Mouse (Mus musculus) heart, embryonic 15.5 days (tissue): Measurements from ENCODE around the gene Mrrf. TPM values are rescaled to one million over a fixed set of nuclear protein-coding genes. Genes with fewer than 3 reads are reported as not detected.

Experiments
- ATAC-seq: fragments of 200-750 bp; cut with Nextera tagmentation; replicated peaks from 2 replicates; pipeline ENCODE4 v1.8.0; 2017; ENCODE audit warnings: low read depth, moderate TSS enrichment; ENCODE audit not compliant: insufficient number of reproducible peaks, insufficient read depth, low FRiP score
- H3K27ac ChIP-seq: fragments of 300-500 bp; sonication (generic); 2 replicates; pipeline ENCODE4 v1.5.1; 2015; ENCODE audit warnings: mild to moderate bottlenecking, inconsistent platforms
- H3K27me3 ChIP-seq: fragments of 300-500 bp; sonication (generic); 2 replicates; pipeline ENCODE4 v1.6.1; 2015; ENCODE audit warnings: inconsistent platforms
- H3K36me3 ChIP-seq: fragments of 300-500 bp; sonication (generic); 2 replicates; pipeline ENCODE4 v1.6.1; 2015; ENCODE audit warnings: mild to moderate bottlenecking, inconsistent platforms
- H3K4me1 ChIP-seq: fragments of 300-500 bp; sonication (generic); replicated peaks from 2 replicates; pipeline ENCODE4 v1.6.1; 2015; ENCODE audit warnings: inconsistent platforms
- H3K4me2 ChIP-seq: fragments of 300-500 bp; sonication (generic); 2 replicates; pipeline ENCODE4 v1.6.1; 2015; ENCODE audit warnings: inconsistent platforms, mild to moderate bottlenecking, moderate library complexity
- H3K4me3 ChIP-seq: fragments of 300-500 bp; sonication (generic); 2 replicates; pipeline ENCODE4 v1.5.1; 2015; ENCODE audit warnings: mild to moderate bottlenecking, inconsistent platforms
- H3K9ac ChIP-seq: fragments of 300-500 bp; sonication (generic); 2 replicates; pipeline ENCODE4 v1.6.1; 2015; ENCODE audit warnings: mild to moderate bottlenecking, inconsistent platforms
- H3K9me3 ChIP-seq: fragments of 300-500 bp; sonication (generic); replicated peaks from 2 replicates; pipeline ENCODE4 v1.6.1; 2016; ENCODE audit warnings: inconsistent platforms
- WGBS: fragments of 180-500 bp; shearing (Covaris S2); methylation state at CpG from one replicate; pipeline ENCODE4 v1.1.7; 2015; ENCODE audit warnings: mixed read lengths; 5-methylcytosine and 5-hydroxymethylcytosine counted together
- polyA plus RNA-seq: library from polyadenylated mRNA; unstranded; fragments of >200 nt; fragmentation: Nextera tagmentation; extraction: Ambion mirVana; gene quantifications from 2 replicates; pipeline ENCODE4 v1.2.1, GENCODE M21; 2015

The Mrrf gene
- polyA plus RNA-seq, 1 experiment from 2014 or later: 38.6 TPM

GRCm38 (mm10) chr2:36236889-36237288 is 100.7 kb downstream of the Mrrf start:
- H3K4me1 ChIP-seq: peaks cover 34% of the 10 kb centered on the region
- no peak overlapping the region for H3K4me3 ChIP-seq
- H3K9me3 ChIP-seq: no peaks in the 10 kb centered on the region
- no peak overlapping the region for H3K4me2 ChIP-seq
- H3K9ac ChIP-seq: no peak overlapping the region
- 70% methylated on average over 5 of the region's 5 CpGs for WGBS
- no peak for ATAC-seq
- 0 out of 2 replicates have a peak, but pooled peaks cover 6% of the 10 kb centered on the region for H3K36me3 ChIP-seq
- peak overlapping the region; percentile 59 for H3K27ac ChIP-seq
- H3K27me3 ChIP-seq: no peaks in the 10 kb centered on the region

GRCm38 (mm10) chr2:36237557-36237956 is 101.4 kb downstream of the Mrrf start:
- Histone ChIP-seq H3K4me1 (peaks cover 34% of the 10 kb centered on the region), H3K9me3 (no peaks in the 10 kb centered on the region), H3K4me2 (no peak overlapping the region), H3K4me3 (no peak overlapping the region), H3K36me3 (0 out of 2 replicates have a peak, but pooled peaks cover 6% of the 10 kb centered on the region), H3K9ac (no peak overlapping the region), H3K27ac (0 out of 2 replicates have a peak overlapping the region, but pooled peaks have one; percentile 59), H3K27me3 (no peaks in the 10 kb centered on the region)
- ATAC-seq: no peak
- 84% methylated on average over 6 of the region's 6 CpGs for WGBS

GRCm38 (mm10) chr2:36238467-36238866 is 102.3 kb downstream of the Mrrf start:
- H3K27ac ChIP-seq: no peak overlapping the region
- no peak overlapping the region for H3K4me2 ChIP-seq
- no peak overlapping the region for H3K9ac ChIP-seq
- no peaks in the 10 kb centered on the region for H3K27me3 ChIP-seq
- ATAC-seq: no peak
- H3K4me3 ChIP-seq: no peak overlapping the region
- no peaks in the 10 kb centered on the region for H3K9me3 ChIP-seq
- H3K36me3 ChIP-seq: 0 out of 2 replicates have a peak, but pooled peaks cover 6% of the 10 kb centered on the region
- 68% methylated on average over 3 of the region's 3 CpGs for WGBS
- H3K4me1 ChIP-seq: peaks cover 34% of the 10 kb centered on the region

GRCm38 (mm10) chr2:36238951-36239350 is 102.8 kb downstream of the Mrrf start:
- no peaks in the 10 kb centered on the region for H3K27me3 ChIP-seq
- no peak overlapping the region for H3K9ac ChIP-seq
- peaks cover 34% of the 10 kb centered on the region for H3K4me1 ChIP-seq
- 67% methylated on average over 2 of the region's 2 CpGs for WGBS
- H3K9me3 ChIP-seq: no peaks in the 10 kb centered on the region
- H3K4me3 ChIP-seq: no peak overlapping the region
- ATAC-seq: no peak
- no peak overlapping the region for H3K27ac ChIP-seq
- H3K4me2 ChIP-seq: no peak overlapping the region
- H3K36me3 ChIP-seq: 0 out of 2 replicates have a peak, but pooled peaks cover 6% of the 10 kb centered on the region

Other genes starting within 250 kb of the Mrrf start
- gene Ttll11, start 156.5 kb upstream of the Mrrf start, polyA plus RNA-seq: 0.94 and 1.0 TPM in 2 replicates
- 411 and 477 TPM in 2 replicates for gene Ndufa8, start 87.0 kb upstream of the Mrrf start, polyA plus RNA-seq
- gene Morn5, start 86.9 kb upstream of the Mrrf start, polyA plus RNA-seq: 0.24 and 0.34 TPM in 2 replicates
- 1.5 and 2.2 TPM in 2 replicates for gene Lhx6, start 31.0 kb upstream of the Mrrf start, polyA plus RNA-seq
- 62.6 and 63.6 TPM in 2 replicates for gene Rbm18, start 384 bp downstream of the Mrrf start, polyA plus RNA-seq
- gene Ptgs1, start 94.0 kb downstream of the Mrrf start, polyA plus RNA-seq: 23.0 and 29.7 TPM in 2 replicates
- 0.03 TPM in 1 of 2 replicates, not detected in the other for gene Olfr338, start 237.1 kb downstream of the Mrrf start, polyA plus RNA-seq